Mouse (Mus musculus) frontal cortex, postnatal 25 days (tissue): ENCODE measurements around the gene Lrrc45.

ENCODE experiments used
- DNase-seq, 2 experiments: peaks; one replicate each; pipeline ENCODE4 v3.0.0; 2022; ENCODE audit warnings: low spot score in 2 of 2

The Lrrc45 gene

DNA sequence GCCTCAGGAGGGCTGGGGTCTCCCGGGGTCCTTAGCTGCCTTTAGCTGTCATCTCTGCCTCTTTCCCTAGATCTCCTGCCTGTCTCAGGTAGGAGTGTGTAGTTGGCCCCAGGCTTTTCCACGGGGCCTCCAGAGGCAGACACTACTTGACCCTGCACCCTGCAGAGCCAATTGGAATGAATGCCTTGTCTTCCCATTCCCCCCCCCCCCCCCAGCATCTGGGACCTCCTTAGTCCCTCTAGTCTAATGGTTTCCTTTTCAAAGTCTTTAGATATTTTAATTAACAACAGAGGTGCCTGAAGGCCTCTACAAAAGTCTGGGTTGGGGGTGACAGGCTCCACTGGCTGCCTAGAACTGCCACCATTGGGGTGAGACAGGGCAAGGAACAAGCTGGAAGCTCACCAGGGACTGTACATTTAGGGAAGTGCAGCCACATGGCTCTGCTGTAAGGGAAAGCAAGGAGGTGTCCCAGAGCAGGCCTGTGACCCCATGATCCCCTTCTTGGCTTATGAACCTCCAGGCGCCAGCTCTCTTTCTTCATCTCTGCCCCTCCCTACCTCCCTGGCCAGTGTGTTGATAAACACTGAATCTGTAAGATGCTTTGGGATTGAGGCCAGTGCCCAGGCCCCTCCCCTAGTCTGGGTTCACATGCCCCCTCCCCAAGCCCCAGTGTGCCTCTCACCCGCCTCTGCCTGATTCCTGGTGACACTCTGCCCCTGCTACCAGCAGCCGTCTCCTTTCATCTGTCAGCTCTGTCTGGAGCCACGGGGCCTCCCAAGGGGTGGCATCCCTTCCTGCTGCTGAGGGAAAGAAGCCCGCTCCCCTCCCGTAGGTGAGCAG, 9.0 kb upstream of the Lrrc45 start:
- no peak for DNase-seq

DNA sequence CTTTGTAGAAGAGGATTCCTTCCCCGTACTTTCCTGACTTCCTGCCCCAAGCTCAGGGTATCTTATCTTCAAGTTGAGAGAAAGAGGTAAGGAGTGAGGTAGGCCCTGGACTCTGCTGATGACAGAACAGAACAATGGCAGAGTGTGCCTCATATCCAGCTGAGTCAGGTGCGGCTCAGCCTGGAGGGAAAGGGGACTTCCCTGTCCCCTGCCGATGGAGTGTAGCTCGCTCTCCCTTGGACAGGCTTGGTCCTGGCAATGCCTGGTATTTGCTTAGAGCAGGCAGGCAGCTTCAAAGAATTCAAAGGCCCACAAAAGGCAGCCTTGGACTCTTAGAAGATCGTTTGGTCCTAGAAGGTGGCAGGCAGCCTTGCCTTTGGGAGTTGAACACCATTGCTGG, 7.6 kb upstream of the Lrrc45 start:
- no peak for DNase-seq

DNA sequence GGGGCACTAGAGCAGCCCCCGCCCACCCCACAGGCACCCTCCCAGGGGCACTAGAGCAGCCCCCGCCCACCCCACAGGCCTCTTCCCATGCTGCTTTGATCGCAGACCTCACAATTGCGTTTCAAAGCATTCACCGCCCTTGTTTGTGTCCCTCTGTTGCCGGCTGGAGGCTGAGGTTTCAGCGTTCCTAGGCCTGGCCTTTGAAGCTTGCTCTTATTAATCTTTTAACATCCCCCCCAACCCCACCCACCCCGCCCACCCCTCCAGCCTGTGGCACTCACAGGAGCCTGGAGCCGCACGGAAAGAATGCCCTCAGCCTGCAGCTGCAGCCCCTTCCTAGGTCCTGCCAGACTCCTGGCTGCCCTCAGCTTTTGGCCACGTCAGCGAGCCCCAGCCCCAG, 6.5 kb upstream of the Lrrc45 start:
- no peak for DNase-seq

DNA sequence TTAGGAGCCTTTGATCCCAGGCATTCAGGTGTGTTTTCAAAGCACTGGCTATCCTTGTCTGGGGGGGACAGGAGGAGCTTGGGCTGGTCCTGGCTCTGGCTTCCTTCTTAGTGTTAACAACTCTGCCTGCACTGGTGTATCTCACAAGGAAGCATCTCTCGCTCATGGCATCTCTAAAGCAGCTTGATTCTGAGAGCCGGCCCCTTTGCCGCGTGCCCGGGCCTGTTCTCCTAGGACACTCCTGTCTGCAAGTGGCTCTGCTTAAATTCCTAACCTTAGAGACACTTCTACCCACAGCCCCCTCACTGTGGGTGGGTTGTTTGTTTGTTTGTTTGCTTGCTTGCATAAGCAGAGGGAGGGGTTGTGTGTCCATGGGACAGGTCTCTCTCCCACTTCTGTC, 5.8 kb upstream of the Lrrc45 start:
- no peak for DNase-seq

DNA sequence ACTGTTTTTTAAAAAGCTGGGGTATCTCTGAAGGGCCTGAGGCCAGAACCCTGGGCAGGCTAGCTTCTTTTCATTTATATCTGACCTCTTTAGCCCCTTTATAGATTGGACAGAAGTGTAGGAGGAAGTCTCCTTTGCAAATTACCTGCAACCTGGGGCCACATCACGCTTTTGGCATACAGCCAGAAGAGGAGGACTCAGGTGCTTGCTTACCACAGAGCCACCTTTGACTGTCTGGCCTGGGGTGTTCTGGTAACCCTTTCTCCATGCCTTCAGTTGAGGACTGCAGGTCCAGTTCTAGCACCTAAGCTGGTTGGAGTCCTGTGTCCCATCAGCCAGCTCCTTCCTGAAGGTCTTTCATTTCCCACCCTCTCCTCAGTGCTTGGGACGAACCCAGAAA, 4.2 kb upstream of the Lrrc45 start:
- no peak for DNase-seq

DNA sequence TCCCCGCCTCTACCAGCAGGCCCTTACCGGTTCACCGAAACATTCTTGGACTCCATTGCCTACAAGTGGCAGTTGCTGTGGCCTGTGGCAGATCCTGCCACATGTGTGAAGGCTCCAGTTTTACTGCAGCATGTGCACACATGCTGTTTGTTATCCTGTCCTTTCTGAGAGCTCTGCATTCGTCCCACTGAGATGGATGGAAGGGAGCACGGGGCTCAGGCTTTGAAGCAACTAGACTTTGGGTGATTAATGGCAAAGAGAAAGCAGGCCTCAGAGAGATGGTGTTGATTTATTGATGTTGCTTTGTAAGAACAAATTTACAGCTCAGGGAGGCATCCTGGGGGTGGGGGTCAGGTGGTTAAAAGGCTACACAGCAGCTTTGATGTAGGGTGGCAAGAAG, 3.1 kb upstream of the Lrrc45 start:
- no peak for DNase-seq

DNA sequence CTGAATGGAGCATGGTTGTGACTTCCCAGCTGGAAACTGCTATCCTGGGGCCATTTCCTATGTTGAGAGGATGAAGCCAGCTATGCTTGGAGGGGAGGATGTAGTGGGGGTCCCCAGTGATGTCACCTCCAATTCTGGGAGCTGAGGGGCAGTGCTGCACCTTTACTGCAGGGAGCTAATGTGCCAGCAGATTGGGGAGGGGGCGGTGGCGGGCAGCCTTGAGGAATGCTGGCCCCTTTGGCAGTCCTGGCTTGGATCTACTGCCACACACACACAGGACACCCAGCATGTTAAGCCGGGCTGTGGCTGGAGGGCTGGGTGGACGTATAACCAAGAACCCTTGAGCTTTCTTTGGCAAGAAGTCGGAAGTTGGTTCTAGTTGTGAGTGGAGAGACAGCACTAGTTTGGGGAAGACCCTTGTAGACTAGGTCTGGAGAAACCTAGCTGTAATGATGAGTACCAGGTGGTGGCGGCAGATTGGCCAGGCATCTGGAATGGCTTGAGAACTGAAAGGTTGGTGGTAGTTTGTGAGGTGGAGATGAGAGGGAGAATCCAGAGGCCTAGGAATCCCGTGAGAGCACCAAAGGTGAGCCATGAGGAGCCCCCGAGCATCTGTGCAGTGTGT, 1.6 kb upstream of the Lrrc45 start:
- DNase-seq = no peak

DNA sequence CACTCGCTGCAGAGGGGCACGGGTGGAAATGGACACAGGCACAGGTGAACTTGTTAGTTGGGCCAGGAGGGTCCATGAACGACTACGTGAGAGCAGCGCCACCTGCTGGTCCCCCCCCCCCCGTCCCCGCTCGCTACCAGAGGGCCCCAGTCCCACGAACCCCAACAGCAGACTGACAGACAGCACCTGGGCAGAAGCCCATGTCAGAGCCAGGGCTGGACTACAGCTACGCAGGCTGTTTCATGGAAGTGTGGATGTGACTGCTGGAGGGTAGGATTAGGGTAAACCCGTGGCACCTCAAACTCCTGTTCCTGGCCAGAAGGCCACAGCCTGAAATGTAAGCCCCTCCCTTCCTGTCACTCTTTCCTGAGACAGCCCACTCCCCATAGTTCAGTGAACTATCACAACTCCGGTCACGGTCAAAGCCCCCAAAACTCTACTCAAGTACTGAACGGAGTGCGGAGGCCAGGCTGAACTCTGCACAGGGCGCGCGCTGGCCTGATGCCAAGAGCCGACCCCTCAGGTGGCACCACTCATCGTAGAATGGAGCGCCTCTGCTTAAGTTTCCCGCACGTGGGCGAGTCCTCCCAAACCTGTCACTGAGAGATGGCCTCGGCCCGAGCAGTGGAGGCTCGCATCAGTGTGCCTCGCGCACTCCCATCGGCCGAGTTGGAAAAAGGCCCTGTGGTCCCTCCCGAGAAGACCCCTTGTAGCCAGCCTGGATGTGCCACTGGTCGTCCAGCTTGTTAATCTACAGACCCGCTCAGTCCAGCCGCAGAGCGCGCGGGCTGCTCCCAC, 755 bp upstream of the Lrrc45 start:
- DNase-seq = peak in 1 of 2 experiments; percentile 50

DNA sequence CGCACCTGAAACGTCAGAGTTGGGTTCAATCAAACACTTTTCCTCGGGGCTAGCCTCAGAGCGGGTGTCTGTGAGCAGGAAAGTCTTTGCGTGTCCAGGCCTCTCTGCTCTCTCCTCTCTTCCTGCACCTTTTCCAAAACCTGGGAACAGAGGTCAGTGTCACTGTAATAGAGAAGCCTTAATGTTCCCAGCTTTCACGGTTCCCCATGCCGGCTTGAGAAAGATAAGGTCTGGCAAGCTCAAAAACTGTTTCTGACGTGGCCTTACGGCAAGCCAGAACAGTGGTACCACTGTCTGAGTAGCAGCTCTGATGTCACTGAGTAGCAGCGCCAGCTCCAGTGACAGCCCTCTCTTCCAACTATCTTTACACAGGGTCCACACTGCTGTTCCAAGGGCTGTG, 821 bp downstream of the Lrrc45 start:
- no peak for DNase-seq

DNA sequence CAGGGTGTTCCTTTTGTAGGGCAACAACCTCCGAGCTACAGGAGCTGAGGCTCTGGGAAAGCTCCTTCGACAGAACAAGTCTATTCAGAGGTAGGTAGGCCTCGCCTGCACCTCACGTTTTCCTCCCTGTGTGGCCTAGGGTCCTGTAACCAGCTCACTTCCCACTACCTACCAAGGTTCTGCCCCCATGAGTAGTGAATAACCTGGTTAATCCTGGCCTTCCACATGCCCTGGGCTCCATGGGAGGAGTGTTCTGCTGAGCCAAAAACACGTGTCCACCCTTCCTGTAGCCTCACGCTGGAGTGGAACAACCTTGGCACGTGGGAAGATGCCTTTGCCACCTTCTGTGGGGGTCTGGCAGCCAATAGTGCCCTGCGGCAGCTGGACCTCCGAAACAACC, 1.4 kb downstream of the Lrrc45 start:
- DNase-seq = no peak

DNA sequence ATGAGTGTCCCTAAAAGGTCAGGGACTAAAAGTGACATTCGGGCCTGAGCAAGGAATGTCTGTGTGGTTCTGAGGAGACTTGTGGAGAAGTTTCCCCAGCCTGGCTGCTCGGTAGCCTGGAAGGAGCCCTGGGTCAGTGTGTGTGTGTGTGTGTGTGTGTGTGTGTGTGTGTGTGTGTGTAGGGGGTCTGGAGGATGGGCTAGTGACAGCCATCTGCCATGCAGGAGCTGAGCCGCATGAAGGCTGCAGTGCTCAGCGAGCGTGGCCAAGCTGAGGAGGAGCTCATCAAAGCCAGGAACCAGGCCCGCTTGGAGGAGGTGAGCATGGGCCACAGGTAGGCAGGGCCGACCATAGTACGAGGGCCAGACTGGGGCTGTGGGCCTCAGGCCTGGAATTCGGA, 5.5 kb downstream of the Lrrc45 start:
- DNase-seq = no peak

DNA sequence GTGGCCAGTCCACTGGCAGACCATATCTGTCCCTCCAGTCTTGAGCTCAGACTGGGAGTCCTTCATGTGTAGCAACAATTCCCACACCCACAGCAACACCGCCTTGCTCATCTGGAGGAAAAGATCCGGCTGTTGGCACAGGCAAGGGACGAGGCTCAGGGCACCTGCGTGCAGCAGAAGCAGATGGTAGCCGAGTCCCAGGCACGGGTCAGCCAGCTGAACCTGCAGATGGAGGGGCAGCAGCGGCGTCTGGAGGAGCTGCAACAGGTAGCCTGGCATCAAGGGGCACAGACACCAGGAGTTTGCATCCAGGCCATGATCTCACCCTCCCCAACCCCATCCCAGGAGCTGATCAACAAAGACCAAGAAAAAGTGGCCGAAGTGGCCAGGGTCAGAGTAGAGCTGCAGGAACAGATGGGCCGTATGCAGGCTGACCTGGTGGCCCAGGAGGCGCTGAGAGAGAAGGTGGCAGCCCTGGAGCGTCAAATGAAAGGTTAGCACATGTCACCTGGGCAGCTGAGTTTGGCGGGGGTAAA, 6.2 kb downstream of the Lrrc45 start:
- DNase-seq = no peak

DNA sequence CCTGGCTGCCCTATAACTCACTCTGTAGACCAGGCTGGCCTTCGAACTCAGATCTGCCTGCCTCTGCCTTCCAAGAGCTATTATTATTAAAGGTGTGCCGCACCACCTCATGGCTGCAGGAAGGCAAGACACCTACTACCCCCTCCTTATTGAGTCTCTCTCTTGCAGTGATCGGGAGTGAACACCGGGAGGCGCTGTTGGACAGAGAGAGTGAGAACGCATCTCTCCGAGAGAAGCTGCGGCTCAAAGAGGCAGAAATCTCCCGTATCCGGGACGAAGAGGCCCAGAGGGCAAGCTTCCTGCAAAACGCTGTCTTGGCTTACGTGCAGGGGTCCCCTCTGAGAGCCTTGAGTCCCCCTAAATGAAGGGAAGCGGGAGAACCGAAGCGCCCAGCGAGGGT, 6.7 kb downstream of the Lrrc45 start:
- DNase-seq = peak; percentile 81

DNA sequence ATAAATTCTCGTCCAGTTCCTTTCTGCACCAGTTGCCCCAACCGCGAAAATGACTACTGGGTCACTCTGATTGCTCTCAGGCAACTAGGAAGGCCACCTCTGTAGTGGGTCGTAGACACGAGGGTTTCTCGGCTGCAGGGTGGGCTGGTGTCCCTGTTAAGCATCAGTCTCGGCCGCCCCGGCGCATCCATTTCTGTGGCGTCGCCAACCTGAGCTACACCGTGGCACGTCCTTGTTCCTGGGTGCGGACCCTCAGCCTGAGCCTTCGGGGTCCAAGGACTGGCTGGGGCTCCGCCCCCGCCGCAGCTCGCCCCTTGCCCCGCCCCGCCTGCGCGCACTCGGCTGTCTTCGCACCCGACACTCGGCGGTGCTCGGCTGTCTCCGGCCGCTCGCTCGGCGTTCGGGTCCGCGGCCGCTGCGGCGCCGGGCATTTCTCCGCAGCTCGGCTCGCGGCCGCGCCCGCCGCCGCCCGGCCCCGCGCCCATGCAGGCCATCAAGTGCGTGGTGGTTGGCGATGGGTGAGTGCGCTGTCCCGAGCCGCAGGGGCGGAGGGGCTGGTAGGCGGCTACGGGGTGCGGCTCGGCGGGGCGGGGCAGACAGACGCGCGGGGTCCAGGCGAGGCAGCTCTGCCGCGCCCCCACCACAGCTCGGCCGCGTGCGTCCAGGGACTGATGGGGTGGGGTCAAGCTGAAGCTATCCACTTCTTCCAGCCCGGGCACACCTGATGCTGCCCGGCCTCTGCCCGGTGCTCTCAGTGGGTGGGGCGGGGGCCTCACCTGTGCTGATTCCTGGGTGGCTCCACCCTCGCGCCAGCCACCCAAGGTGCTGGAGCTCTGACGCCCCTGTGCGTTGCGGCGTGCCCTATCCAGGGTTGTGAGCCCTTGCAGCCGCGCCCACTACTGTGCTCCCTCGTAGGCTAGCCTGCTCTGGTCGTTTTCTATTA, 7.7 kb downstream of the Lrrc45 start, which contains the start of gene Rac3:
Gene Rac3, plus strand, starts transcription at position 347 of the 943 bp plus-strand sequence.
- DNase-seq = peak in 1 of 2 experiments; percentile 43

DNA sequence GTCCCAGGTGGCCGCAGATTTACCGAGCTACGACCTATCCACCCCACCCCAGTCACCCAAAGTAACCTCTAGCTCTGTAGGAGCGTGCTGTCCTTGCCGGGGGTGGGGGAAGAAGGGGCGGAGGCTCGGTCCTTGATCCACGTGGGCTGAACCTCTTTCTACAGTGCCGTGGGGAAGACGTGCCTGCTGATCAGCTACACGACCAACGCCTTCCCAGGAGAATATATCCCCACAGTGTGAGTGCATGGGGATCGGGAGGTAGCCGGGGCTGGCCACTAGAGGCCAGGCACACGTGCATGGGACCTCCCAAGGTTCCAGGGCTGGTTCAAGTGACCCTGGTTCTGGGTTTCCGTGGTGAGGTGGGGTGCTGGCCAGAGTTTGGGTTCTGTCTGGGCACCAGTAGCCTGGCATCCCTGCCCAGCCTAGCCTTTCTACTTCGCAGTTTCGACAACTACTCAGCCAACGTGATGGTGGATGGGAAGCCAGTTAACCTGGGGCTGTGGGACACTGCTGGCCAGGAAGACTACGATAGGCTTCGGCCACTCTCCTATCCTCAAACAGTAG, 8.4 kb downstream of the Lrrc45 start:
- DNase-seq = no peak

DNA sequence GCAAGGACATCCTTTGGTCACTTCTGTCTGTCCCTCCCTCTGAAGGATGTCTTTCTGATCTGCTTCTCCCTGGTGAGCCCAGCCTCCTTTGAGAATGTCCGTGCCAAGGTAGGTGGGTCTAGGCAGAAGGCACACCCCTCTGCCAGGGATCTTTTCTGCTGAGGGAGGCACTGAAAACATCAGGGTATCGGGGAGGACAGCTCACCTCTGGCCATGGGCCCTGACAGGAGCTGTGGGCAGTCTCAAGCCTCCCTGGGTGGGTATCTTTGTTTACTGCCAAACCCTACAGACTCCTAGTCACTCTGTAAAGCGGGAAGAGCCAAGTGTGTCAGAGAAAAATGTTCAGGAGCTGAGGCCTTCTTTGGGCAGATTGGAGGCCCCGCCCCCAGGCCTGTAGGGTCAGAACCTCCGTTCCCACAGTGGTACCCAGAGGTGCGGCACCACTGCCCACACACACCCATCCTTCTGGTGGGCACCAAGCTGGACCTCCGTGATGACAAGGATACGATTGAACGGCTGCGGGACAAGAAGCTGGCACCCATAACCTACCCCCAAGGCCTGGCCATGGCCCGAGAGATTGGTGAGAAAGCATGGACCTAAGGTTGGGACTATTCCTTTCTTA, 9.1 kb downstream of the Lrrc45 start:
- no peak for DNase-seq

DNA sequence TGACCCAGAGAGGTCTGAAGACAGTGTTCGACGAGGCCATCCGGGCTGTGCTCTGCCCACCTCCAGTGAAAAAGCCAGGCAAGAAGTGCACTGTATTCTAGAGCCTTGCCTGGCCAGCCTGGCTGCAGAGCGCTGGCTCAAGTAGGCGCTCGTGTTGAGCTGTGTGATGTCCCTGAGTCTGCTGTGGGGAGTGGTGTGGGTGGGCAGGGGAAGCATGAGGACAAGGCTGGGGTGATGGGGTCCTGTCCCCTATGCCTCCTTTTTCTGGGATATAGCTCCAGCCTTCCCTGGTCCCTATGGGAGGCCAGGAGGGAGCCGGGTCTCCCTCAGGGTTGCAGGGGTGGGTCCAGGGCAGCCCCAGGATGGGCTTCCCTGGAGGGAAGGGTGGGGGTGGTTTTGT, 9.8 kb downstream of the Lrrc45 start:
- no peak for DNase-seq

DNA sequence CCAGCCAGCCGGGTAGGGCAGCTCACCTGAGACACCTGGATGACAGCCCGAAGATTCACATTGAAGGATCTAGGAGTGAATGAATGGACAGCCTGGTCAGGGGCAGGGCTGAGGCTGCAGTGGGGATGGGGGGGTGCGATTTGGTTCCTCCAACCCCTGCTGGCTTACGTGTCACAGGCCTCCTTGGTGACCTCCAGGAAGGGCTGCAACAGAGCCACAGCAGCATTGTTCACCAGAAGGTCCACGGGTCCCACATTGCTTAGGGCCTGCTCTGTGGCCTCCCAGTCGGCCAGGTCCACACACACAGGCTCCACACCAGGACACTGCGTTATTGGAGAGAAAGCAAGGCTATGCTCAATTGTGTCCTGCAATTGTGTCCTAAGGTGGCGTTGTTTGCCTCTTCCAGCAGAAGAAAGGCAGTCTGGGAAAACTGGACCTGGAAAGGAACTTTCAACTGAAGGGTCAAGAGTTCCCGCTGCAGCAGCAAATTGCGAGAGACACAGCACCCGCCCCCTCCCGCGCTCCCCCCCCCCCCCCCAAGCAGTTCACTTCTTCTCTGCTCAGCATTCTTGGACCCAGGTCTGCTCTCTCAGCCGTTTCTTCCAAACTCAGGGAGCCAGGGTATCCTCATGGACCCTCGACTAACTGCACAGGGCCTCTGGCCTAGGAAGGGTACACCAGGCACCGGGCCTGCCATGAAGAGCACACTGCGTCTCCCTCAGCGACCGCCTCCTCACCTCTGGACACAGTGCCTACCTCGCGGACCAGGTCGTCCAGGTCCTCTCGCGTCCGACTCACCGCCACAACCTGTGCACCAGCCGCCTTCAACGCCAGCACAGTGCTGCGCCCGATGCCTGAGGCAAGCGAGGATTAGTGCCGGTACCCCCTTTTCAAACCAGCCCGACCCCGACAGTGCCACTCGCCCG, 12.8 kb downstream of the Lrrc45 start:
- DNase-seq = no peak

DNA sequence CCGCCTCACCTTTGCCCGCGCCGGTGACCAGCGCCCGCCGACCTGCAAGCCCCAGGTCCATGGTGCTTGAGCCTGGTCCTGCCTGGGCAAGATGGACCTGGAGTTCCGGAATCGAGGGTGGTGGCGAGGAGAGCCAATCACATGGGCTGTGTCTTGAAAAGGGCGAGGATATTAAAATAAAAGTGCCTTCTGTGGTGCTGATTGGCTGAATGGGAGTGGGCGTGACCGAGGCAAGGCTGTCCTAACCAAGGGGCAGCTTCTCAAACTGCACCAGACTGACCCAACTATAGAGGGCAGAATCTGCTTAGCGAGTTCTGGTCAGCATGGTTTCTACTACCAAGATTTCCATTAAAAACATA, 13.4 kb downstream of the Lrrc45 start, which contains the start of gene Dcxr:
Gene Dcxr, minus strand, starts transcription at position 113 of the 359 bp plus-strand sequence.
- peak in 1 of 2 experiments; percentile 49 for DNase-seq
